Mouse (Mus musculus): Measurements from ENCODE around the gene Ifitm5.

Gene Ifitm5

GRCm38 (mm10) chr7:140962733-140963132, 12.6 kb upstream of the Ifitm5 start:
- DNase-seq (ENCODE audit: low spot score): no peak

DNA sequence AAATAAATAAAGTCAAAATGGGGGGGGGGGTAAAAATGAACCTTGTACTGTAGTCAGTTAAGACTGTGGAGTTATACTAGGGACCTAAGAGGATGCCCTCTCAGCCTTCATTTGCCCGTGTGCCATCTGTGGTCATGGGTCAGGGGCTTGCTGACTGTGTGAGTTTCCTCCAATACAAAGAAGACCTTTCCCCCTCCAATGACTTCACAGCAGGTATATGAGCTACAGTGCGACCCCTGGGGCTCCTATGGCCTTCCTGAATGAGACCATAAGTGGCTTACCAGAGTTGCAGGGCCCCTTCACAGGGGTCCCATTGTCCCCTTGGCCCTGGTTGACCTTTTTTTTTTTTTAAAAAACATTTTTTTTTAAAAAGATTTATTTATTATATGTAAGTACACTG, 11.3 kb upstream of the Ifitm5 start:
- no peak for DNase-seq (ENCODE audit: low spot score)

GRCm38 (mm10) chr7:140960026-140960425, 9.9 kb upstream of the Ifitm5 start:
- DNase-seq (ENCODE audit: low spot score): no peak

DNA sequence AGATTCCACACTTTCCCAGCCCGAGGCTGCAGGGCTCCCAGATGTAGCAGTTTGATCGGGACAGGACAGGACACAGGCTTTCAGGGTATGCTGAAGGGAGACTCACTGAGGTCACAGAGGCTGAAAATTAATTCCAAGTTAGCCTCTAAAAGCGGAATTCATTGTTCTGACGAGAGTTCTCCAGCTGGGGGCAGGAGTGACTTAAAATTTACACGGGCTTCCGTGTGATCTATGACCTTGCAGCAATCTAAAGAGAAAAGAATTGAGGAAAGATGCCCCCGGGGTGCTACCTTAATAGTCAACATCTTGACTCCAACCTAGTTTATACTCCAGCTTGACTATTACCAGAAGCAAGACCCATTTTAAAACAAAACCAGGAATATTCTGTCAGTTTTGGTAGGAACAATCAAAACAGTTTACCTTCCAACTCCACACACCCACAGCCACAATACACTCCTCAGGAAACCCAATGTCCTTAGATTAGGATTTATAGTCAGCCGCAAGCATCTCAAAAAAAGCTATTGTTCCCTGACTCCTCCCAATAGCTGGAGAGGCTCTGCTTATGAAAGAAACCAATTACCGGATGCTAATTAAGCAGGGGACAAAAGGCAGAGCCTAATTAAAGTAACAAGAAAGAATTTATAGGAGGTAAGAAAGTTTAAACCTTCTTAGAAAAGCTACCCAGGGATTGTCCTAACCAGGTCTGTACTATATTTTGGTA, 9.2 kb upstream of the Ifitm5 start:
- peak; percentile 51 for DNase-seq (ENCODE audit: low spot score)

- no peak for DNase-seq (ENCODE audit: low spot score)
These were observed 6.4 kb upstream of the Ifitm5 start for GRCm38 (mm10) chr7:140956556-140956869.

- DNase-seq (ENCODE audit: low spot score): peak; percentile 65
These were observed 5.9 kb upstream of the Ifitm5 start, which contains the start of the genes Gm45717 and Ifitm2 for GRCm38 (mm10) chr7:140955758-140956555. TSS of gene Gm45717 (minus strand) at chr7:140955937. TSS of gene Ifitm2 (minus strand) at chr7:140955987.

GRCm38 (mm10) chr7:140955342-140955741, 5.3 kb upstream of the Ifitm5 start:
- DNase-seq (ENCODE audit: low spot score): no peak

- peak; percentile 27 for DNase-seq (ENCODE audit: low spot score)
These were observed 4.6 kb upstream of the Ifitm5 start for GRCm38 (mm10) chr7:140954733-140955071.

- DNase-seq (ENCODE audit: low spot score): no peak
These were observed 4.0 kb upstream of the Ifitm5 start for GRCm38 (mm10) chr7:140953800-140954732.

DNA sequence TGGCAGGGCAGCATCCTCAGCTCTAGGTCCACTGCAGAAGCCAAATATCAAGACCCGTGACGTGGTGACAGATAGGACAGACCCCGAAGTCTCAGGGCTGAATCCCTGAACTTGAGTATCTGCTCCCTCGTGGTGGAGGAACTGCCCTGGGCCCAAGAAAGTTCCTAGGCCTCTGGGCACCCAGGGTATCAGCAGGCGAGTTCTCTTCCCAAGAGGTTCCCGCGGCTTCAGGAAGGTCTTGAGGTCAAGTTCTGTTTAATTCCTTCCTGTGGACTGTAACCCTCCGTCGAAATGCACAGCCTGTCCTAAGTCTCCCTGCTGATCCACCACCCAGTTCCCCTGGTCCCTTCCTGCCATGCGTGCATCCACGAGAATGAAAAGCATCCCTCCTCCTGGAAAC, 3.0 kb upstream of the Ifitm5 start:
- DNase-seq (ENCODE audit: low spot score): no peak

GRCm38 (mm10) chr7:140952441-140952840, 2.4 kb upstream of the Ifitm5 start:
- DNase-seq (ENCODE audit: low spot score): no peak

DNA sequence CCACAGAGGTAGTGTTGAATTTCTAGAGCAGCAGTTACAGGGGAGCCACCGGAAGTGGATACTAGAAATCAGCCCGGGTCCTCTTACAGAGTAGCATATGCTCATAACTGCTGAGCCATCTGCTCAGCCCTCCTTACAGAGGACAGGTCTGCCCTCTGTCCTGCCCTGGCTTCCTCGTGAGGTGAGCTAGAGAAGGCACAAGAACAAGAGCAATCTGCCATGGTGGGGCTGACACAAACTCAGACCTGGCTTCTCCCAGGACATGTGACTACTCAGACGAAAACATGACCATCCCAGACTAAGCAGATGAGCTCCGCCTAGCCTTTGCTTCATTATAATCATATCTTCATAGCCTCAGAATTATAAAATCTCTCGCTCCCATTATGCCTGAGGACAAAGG, 1.7 kb upstream of the Ifitm5 start:
- DNase-seq (ENCODE audit: low spot score): no peak

DNA sequence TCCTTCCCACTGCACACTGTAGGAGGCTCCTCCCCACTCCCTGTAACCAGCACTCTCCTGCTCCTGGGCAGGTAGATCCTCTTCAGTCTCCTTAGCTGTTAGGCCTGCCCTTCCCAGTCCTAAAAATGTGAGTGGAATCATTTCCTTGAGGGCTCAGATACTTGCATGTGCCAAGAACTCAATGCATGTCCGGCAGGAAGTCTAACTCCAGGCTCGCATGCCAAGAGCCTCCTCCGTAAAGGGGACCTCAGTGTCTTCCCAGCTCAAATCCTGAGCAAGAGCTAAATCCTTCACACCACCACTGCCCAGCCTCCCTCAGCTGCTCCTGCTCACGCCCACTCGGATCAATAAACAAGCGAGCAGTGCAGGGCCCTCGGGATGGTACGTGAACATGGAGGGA, 960 bp upstream of the Ifitm5 start:
- no peak for DNase-seq (ENCODE audit: low spot score)

GRCm38 (mm10) chr7:140949255-140949654, 836 bp downstream of the Ifitm5 start:
- DNase-seq (ENCODE audit: low spot score): no peak

- peak; percentile 63 for DNase-seq (ENCODE audit: low spot score)
These were observed 1.9 kb downstream of the Ifitm5 start for GRCm38 (mm10) chr7:140948161-140948560.

- DNase-seq (ENCODE audit: low spot score): no peak
These were observed 3.1 kb downstream of the Ifitm5 start for GRCm38 (mm10) chr7:140946980-140947379.

DNA sequence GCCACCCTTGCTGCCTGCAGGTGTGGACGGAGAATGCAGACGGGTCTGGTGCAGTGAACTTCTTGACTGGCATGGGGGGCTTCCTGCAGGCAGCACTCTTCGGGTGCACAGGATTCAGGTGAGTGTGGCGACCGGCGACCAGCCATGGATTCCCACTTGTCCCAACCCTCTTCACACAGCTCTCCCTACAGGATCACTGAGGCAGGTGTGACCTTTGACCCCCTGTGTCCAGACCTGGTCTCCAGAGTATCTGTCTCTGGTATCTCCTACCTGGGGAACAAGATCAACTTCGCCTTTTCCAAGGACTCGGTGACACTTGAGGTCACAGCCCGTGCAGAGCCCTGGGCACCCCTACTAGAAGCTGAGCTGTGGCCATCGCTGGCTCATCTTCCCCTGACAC, 3.8 kb downstream of the Ifitm5 start:
- DNase-seq (ENCODE audit: low spot score): no peak

GRCm38 (mm10) chr7:140945247-140945646, 4.8 kb downstream of the Ifitm5 start:
- DNase-seq (ENCODE audit: low spot score): no peak

DNA sequence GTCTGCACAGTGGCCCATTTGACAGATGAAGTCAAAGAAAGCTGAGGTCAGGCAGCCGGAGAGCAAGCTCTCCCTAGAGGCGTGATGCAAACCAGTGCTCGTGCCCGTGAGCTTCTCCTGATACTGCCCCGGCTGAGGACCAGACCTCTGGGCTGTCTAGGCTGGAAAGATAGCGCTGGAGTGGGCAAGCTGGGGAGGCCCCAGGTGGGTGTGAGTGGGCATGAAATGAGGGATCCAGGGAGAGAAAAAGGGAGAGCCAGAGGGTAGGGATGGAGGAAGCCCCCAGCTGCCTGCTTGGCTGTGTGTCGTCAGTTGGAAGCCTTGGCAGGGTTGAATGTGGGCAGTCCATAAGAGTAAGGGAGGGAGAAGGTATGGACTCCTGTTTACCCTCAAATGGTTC, 5.9 kb downstream of the Ifitm5 start:
- DNase-seq (ENCODE audit: low spot score): no peak

GRCm38 (mm10) chr7:140943356-140943755, 6.7 kb downstream of the Ifitm5 start:
- DNase-seq (ENCODE audit: low spot score): no peak

DNA sequence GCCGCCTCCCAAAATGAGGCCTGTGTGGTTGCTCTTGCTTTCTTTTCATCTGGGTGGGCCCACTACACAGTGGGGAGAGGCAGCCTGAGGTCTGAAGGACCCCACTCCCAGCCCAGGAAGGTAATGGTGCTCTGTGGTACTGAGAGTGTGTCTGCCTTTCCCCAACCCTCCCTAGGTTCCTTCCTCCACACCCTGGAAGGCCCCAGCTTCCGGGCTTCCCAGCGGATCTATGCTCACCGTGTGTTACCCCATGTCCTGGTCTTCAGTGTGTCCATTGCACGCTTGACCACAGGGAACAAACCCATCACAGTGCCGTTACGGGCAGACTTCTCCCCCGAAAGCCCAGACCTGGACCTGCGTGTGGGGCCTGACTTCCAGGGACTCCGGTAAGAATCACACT, 7.3 kb downstream of the Ifitm5 start:
- DNase-seq (ENCODE audit: low spot score): no peak

- peak; percentile 20 for DNase-seq (ENCODE audit: low spot score)
These were observed 7.8 kb downstream of the Ifitm5 start for GRCm38 (mm10) chr7:140942341-140942740.

All from ovary, postnatal 36 days (tissue).